Mouse (Mus musculus) embryonic fibroblast, embryonic 13.5 days (primary cell): Measurements from ENCODE around the gene Aldh3b2.

Experiments used
- CTCF ChIP-seq: IDR thresholded peaks from 2 replicates; pipeline ENCODE4 v1.5.1; 2011; ENCODE audit warnings: mild to moderate bottlenecking, control low read depth, low read length, moderate library complexity, borderline replicate concordance; ENCODE audit not compliant: insufficient read depth
- POLR2A ChIP-seq: IDR thresholded peaks from 2 replicates; pipeline ENCODE4 v1.6.1; 2011; ENCODE audit warnings: low read depth, mild to moderate bottlenecking, control low read depth, low read length, moderate library complexity

- TF ChIP-seq POLR2A: no peak
- no peak for TF ChIP-seq CTCF
Observed at GRCm38 (mm10) chr19:3931716-3932115, 40.4 kb upstream of the Aldh3b2 start.
